Mouse (Mus musculus) ES-Bruce4 (cell line): ENCODE measurements at regions not wholly inside any gene's neighbourhood (a gene's known extent, or its start where the extent isn't known, plus 50 kb on each side); places are given as distances from the start of the nearest gene placed in this dataset.
"Not testable (repeated sequence)": the region's sequence is repeated elsewhere in the genome, so short reads cannot be mapped to it uniquely, and the experiment has no call there.

Source experiments
- H3K27ac ChIP-seq: 2 replicates; pipeline ENCODE4 v1.5.1; 2012; ENCODE audit warnings: low read length, inconsistent platforms; ENCODE audit not compliant: insufficient read depth
- H3K27me3 ChIP-seq: 2 replicates; pipeline ENCODE4 v1.6.1; 2012; ENCODE audit warnings: mild to moderate bottlenecking, low read length, inconsistent platforms; ENCODE audit not compliant: control insufficient read depth, poor library complexity, insufficient read depth, severe bottlenecking
- H3K36me3 ChIP-seq: 2 replicates; pipeline ENCODE4 v1.6.1; 2012; ENCODE audit warnings: inconsistent platforms, mild to moderate bottlenecking, low read length, moderate library complexity; ENCODE audit not compliant: control insufficient read depth, poor library complexity, insufficient read depth, severe bottlenecking
- H3K4me1 ChIP-seq: one replicate; pipeline ENCODE4 v1.8.1; 2011; ENCODE audit warnings: low read length; ENCODE audit not compliant: control insufficient read depth, insufficient read depth
- H3K4me3 ChIP-seq: 2 replicates; pipeline ENCODE4 v1.5.1; 2011; ENCODE audit warnings: low read depth, mild to moderate bottlenecking, low read length
- H3K9ac ChIP-seq: 2 replicates; pipeline ENCODE4 v1.6.1; 2012; ENCODE audit warnings: low read depth, mild to moderate bottlenecking, inconsistent platforms; ENCODE audit not compliant: poor library complexity, severe bottlenecking
- H3K9me3 ChIP-seq: replicated peaks from 2 replicates; pipeline ENCODE4 v1.6.1; 2012; ENCODE audit warnings: mild to moderate bottlenecking, low read length, inconsistent platforms; ENCODE audit not compliant: control insufficient read depth, poor library complexity, insufficient read depth, severe bottlenecking
- CTCF ChIP-seq: IDR thresholded peaks from one replicate; pipeline ENCODE4 v1.8.1; 2011; ENCODE audit warnings: low read depth, low read length
- EP300 ChIP-seq: IDR thresholded peaks from 2 replicates; pipeline ENCODE4 v1.6.1; 2011; ENCODE audit warnings: low read depth, low read length; ENCODE audit not compliant: insufficient read depth
- POLR2A ChIP-seq: IDR thresholded peaks from one replicate; pipeline ENCODE4 v1.8.1; 2011; ENCODE audit warnings: low read length; ENCODE audit not compliant: insufficient read depth

DNA sequence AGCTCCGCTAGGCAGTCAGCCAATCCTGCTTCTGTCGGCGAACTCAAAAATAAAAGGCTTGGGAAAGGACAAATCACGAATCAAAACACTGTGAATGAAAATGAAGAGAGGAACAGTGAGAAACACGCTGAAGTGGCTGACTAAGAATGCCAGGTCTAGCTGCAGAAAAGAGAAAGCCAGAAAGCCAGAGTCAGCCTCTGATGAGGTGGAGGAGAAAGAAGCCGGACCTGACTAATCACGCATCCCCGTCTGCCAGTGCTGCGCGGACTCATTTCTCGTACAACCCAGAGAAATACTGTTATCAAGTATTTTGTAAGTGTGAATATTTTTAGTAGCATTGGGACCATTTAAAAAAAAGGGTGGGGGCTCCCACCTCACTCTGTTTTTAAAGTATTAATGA, 201.6 kb downstream of the Wdr20rt start:
- H3K9ac ChIP-seq: no peak overlapping the region
- no peaks in the 10 kb centered on the region for H3K9me3 ChIP-seq
- no peak overlapping the region for H3K4me3 ChIP-seq
- TF ChIP-seq CTCF: no peak
- no peak for TF ChIP-seq POLR2A
- no peak for TF ChIP-seq EP300
- no peaks in the 10 kb centered on the region for H3K27me3 ChIP-seq
- no peaks in the 10 kb centered on the region for H3K4me1 ChIP-seq
- no peaks in the 10 kb centered on the region for H3K36me3 ChIP-seq
- H3K27ac ChIP-seq: no peak overlapping the region

DNA sequence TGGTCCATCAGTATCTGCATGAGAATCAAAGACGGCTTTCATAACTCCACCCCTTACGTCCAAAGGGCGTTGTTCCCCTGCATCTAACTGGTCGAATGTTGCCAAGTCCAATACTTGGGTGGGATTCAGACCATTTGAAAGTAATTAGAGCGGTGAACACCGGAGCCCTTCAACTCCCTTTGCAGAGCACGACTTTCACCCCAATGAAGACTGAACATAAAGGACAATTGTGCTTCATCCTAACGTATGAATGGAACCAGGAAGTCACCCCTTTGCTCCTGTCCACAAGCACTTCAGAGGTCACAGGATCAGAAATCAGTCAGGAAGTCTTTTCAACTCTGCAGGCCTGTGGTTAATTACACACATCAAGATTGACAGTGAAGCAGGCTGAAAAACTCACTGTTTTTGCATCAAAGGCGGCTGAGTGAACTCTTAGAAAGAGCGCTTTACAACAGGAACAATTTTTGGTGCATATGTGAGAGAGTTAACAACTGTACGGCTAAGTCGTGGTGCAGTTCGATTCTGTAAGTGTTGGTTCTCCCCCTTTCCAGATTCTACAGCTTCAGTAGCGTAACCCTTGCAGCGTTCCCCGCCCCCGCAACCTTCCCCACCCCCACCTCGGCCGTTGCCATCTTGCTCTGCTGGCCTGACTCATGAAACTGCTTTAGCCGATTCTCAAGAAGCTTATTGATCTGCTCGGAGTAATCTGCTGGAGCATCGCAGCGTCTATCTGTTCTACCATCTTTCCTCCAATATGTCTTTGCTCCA, 203.1 kb downstream of the Wdr20rt start:
- Histone ChIP-seq H3K4me1 (no peaks in the 10 kb centered on the region), H3K27me3 (no peaks in the 10 kb centered on the region), H3K9ac (0 out of 2 replicates have a peak overlapping the region, but pooled peaks have one; percentile 52), H3K27ac (peak overlapping the region; percentile 67; the same call in 1 of the 2 replicates), H3K4me3 (no peak overlapping the region), H3K9me3 (no peaks in the 10 kb centered on the region), H3K36me3 (no peaks in the 10 kb centered on the region)
- TF ChIP-seq EP300: no peak
- no peak for TF ChIP-seq POLR2A
- no peak for TF ChIP-seq CTCF

DNA sequence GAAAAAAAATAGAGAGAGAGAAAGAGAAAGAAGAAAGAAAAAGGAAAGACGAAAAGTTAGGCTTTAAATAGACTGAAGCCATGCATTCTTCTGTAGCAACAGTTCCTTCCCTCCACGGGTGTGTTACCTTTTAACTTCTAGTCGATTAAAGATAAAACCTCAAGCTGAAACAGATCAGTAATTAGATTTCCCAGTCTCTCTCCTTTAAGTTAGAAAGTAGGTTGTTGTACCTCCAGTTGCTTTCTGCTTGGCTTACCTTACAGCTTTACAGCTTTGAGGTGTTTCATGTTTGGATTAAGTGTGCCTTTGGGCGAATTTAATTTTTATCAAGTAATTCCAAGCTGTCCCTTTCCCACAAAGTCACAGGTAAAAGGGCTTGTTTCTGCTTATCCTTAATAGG, 225.5 kb downstream of the Wdr20rt start:
- TF ChIP-seq POLR2A (no peak), EP300 (no peak), CTCF (no peak)
- no peaks in the 10 kb centered on the region for H3K27me3 ChIP-seq
- no peaks in the 10 kb centered on the region for H3K36me3 ChIP-seq
- H3K9ac ChIP-seq: no peak overlapping the region
- no peak overlapping the region for H3K4me3 ChIP-seq
- no peak overlapping the region for H3K27ac ChIP-seq
- no peaks in the 10 kb centered on the region for H3K4me1 ChIP-seq
- no peaks in the 10 kb centered on the region for H3K9me3 ChIP-seq

DNA sequence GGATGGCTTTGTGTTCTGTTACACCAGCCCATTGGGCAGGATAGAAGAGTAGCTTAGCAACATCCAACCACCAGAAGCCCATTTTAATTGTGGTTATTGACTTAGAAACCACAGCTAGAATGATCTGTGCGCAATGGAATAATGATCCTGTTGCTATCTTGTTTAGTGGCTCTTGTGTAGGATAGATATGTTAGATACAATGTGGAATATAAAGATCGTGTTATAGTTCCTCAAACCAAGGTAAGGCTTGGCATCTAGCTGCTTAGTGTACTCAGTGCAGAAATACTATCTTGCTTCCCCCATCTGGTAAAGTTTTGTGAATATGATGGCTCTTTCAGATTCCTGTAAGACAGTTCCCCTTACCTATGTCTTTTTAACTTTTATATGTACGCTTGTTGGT, 230.4 kb downstream of the Wdr20rt start:
- TF ChIP-seq EP300 (no peak), POLR2A (no peak), CTCF (no peak)
- Histone ChIP-seq H3K27ac (no peak overlapping the region), H3K27me3 (no peaks in the 10 kb centered on the region), H3K9ac (no peak overlapping the region), H3K9me3 (no peaks in the 10 kb centered on the region), H3K4me3 (no peak overlapping the region), H3K36me3 (no peaks in the 10 kb centered on the region), H3K4me1 (no peaks in the 10 kb centered on the region)

DNA sequence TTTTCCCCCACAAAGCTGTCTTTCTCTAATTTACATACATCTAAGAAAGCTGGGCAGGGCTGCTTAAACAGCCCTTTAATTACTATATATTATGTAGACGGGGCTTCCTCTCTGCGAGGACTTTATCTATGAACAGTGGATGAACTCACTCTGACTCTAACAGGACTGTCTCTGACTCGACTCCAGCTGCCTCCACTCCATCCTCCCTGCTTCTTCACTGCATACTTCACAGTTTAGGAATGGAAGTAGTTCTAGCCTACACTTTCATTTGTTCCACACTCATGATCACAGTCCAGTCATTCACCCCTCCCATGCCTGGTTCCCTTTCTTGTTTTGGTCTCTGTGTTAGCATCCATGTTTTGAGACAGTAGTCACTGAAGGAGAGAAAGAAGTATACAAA, 231.6 kb downstream of the Wdr20rt start:
- Histone ChIP-seq H3K9ac (no peak overlapping the region), H3K4me3 (no peak overlapping the region), H3K27me3 (no peaks in the 10 kb centered on the region), H3K4me1 (no peaks in the 10 kb centered on the region), H3K36me3 (no peaks in the 10 kb centered on the region), H3K9me3 (no peaks in the 10 kb centered on the region), H3K27ac (no peak overlapping the region)
- no peak for TF ChIP-seq EP300
- TF ChIP-seq CTCF: no peak

DNA sequence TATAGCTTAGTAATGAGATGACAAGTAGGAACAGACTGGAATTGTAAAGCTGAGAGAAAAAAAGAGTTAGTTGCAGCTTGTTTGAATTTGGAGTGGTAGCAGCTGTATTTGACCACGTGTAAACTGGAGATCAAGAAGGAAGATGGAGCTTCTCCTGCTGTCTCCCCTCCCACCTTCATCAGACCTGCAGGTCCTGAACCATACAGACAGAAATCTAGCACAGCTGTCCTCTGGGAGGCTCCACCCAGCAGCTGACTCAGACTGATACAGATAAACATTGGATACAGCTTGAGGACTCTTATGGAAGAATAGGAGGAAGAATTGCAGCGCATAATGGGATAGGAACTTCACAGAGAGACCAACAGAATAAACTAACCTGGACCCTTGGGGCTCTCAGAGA, 238.9 kb downstream of the Wdr20rt start:
- no peaks in the 10 kb centered on the region for H3K27me3 ChIP-seq
- H3K27ac ChIP-seq: no peak overlapping the region
- no peaks in the 10 kb centered on the region for H3K4me1 ChIP-seq
- no peaks in the 10 kb centered on the region for H3K9me3 ChIP-seq
- H3K36me3 ChIP-seq: no peaks in the 10 kb centered on the region
- no peak overlapping the region for H3K4me3 ChIP-seq
- no peak overlapping the region for H3K9ac ChIP-seq
- TF ChIP-seq EP300: no peak
- no peak for TF ChIP-seq CTCF
- no peak for TF ChIP-seq POLR2A

DNA sequence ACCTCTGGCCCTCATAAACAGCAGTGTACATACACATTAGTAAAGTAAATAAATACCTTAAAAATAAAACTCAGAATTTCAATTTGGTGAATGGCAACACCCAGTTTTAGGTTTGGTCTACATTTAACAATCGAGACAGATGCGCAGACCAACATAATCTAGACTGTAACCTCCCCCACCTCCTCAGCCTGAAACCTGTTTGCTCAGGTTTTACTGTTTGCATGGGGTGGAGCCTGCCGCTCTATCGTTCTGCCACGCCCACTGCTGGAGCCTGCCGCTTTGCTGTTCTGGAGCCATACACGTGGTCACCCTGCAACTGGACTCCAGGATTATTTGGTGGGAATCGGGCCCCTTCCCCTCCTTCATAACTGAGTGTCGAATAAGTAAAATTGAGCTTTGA, 253.4 kb downstream of the Wdr20rt start:
- H3K9me3 ChIP-seq, H3K9ac ChIP-seq, H3K4me1 ChIP-seq, H3K27me3 ChIP-seq, H3K27ac ChIP-seq, H3K4me3 ChIP-seq, H3K36me3 ChIP-seq: not testable (repeated sequence)
